Mouse (Mus musculus): ENCODE results near the gene Uxs1.

Uxs1 gene

DNA sequence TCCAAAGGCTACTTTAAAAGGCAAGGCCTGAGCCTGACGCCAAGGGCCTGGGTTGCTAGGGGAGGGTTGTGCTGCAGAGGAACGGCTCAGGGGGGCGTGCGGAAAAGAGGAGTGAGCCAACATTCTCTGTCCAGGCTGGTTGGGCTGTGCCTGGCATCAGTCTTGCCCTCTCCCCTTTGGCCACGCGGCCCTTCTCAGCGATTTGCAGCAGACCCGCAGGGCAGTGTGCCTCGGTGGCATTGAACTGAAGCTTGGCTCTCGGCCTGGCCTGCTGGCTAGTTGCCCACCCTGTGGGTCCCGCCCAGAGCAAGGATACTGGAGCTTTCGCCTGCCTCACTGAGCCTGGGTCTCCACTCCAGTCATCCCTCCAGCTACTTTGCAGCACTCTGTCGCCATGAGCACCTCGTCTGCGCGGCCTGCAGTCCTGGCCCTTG, 97.1 kb downstream of the Uxs1 start, which contains the start of gene 1500015O10Rik:
Gene 1500015O10Rik (plus strand): TSS at position 112 of the 434 bp plus-strand sequence.
- in situ Hi-C loops (cut with MseI, MboI): loop anchor here in 1 of 2 experiments (10.0 kb wide), 1 partner anchor 436 kb away; no protein-coding TSS in a partner anchor

DNA sequence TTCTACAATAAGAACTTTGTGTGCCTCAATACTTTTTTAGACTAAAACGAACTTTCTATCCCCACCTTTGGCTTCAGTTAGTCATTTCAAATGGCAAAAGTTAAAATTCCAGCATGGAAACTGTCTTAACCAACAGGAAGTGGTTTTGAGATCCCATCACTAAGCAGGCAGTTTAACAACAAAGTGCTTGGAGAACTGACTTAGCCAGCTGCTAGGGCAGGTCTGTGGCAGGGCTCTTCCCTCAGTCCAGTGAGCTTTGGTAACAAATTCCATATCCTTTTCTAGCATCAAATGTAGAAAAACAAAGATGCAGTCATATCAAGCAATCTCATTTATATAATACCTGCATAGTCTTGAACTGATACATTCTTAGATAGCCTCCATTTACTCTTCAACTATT, 105.1 kb downstream of the Uxs1 start:
- in situ Hi-C loops (cut with MseI, MboI): no loop called here

DNA sequence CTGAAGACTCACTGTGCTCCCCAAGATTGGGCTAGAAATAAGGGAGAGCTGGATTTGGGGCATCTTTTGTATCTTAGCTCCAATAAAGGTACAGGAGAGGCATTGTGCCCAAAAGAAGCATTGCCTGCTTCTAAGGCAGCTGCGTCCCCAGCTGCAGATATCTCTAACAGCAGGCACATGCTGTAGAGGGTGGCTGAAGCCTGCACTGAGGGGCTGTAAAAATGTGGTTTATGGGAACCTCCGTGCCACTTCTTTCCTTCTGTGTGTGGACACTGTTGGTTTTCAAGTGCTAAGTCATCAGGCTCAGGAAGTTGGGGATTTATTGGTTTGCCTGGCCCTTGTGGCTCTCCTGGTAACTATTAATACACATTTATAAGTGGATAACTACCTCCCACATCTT, 108.8 kb downstream of the Uxs1 start:
- in situ Hi-C loops (cut with MseI, MboI): no loop called here

DNA sequence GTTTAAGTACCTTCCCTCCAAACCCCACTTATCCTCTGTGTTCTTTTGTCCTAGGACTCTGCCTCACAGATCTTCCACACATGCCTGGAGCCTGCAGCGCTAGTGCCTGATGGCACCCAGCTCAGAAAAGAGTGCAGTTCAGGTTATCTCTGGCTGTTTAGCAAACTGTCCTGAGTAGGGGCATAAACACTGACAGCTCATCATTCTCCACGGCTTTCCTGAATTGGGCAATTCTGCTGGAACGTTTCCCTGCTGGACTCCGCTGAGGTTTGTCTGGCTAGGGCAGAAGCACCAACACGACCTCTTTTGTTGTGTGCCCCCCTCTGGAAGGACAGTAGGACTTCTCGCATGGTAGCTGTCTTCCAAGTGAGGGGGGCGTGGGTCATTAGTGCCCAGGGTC, 109.6 kb downstream of the Uxs1 start:
- in situ Hi-C loops (cut with MseI, MboI): no loop called here

DNA sequence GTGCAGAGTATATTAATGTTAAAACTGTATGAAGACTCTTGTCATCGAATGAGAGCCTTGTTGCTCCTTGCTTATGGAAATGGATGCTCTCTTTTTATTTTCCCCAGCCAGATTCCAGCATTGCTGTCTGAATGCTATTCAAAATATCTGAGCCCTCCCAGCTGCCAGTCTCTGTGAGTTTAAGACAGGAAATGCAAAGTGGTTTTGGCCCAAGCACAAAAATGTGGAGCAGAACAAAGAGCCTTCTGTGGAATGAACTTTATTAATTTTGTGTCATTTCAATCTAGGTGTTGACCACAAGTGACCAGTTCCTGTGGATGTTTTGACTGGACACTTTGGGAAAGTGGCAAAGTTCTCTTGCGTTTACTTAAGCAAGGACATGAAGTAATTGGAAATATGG, 112.8 kb downstream of the Uxs1 start:
- in situ Hi-C loops (cut with MseI, MboI): no loop called here

DNA sequence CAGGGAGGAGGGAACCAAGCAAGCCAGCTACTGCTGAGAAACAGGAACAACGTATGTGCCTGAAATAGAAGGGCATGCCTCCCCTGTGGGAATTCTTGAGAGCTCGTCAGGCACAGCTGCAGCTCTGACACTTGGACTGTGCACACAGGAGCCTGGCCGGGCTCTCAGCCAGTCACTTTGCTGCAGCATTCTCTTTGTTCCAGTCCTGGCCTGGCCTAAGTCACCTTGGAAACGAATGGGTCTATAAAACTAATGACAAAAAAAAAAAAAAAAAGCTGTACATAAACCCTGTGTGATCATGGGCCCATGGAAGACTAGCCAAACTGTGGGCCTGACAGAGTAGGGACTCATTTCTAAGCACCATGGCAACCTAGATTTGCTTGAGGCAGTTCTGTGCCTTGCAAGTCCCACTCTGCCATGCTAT, 129.0 kb downstream of the Uxs1 start:
- in situ Hi-C loops (cut with MseI, MboI): no loop called here

Measured in mouse trophoblast stem cell (cell line).